Mouse (Mus musculus) embryonic fibroblast, embryonic 13.5 days (primary cell): ENCODE data around the gene Dlg2.

ENCODE experiments used
- CTCF ChIP-seq: IDR thresholded peaks from 2 replicates; pipeline ENCODE4 v1.5.1; 2011; ENCODE audit warnings: mild to moderate bottlenecking, control low read depth, low read length, moderate library complexity, borderline replicate concordance; ENCODE audit not compliant: insufficient read depth
- POLR2A ChIP-seq: IDR thresholded peaks from 2 replicates; pipeline ENCODE4 v1.6.1; 2011; ENCODE audit warnings: low read depth, mild to moderate bottlenecking, control low read depth, low read length, moderate library complexity

DNA sequence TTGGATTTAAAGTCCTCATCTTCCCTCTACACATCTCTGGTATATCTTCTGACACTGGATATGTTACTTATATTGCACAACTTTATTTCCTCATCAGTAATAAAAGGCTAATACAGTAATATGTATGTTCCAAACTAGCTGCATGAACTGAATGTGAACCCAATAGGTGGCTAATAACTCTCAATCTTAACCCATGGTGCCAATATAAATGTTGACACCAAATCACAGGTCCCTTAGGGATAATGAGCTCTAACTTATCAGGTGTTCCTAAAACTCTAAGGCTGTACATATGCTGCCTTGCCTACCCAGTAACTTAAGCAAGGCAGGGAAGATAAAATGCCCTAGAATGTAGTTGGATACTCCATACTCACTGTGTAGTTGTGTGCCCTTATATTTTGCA lies 1894.0 kb downstream of the Dlg2 start:
- TF ChIP-seq CTCF (no peak), POLR2A (no peak)
